Mouse (Mus musculus) Patski (cell line): Measurements from ENCODE around the gene Mpp5. TPM values are rescaled to one million over a fixed set of nuclear protein-coding genes. Genes with fewer than 3 reads are reported as not detected.

Experiments
- ATAC-seq: fragments of 100-300 bp; one replicate; pipeline ENCODE4 v1.8.0; 2021
- CTCF ChIA-PET: fragments of 350-600 bp; sonication (Branson Sonifier 250); formaldehyde crosslinking; loops from one replicate; lab custom pipeline; 2022; ENCODE audit warnings: inconsistent platforms; lab: Charles Lee
- POLR2A ChIA-PET: fragments of 350-600 bp; sonication (Branson Sonifier 250); formaldehyde crosslinking; loops from one replicate; lab custom pipeline; 2022; ENCODE audit warnings: antibody characterized with exemption, inconsistent platforms; lab: Charles Lee
- DNase-seq: peaks from one replicate; pipeline ENCODE4 v3.0.0-alpha.2; 2011; ENCODE audit warnings: low read depth, low spot score
- H3K27me3 ChIP-seq: fragments of 371-371 bp; one replicate; pipeline ENCODE4 v1.5.1; 2021
- CTCF ChIP-seq: fragments of 100-300 bp; IDR thresholded peaks from one replicate; pipeline ENCODE4 v1.5.1; 2021
- in situ Hi-C: fragments of 300-500 bp; cut with MboI; formaldehyde crosslinking; loops from 3 replicates; pipeline ENCODE4 v1.11.1; 2018; ENCODE audit warnings: low pct_unique_long_range_greater_than_20kb, mixed read lengths
- polyA plus RNA-seq: library from polyadenylated mRNA; unstranded; gene quantifications from one replicate; pipeline ENCODE4 v1.2.3, GENCODE M21; 2021

Mpp5 gene
- polyA plus RNA-seq, 1 experiment from 2014 or later: 33.6 TPM

- POLR2A ChIA-PET: interaction anchor here (0.6 kb wide), 1 partner anchor 22 kb away, joined by 4 read pairs; no protein-coding TSS in a partner anchor
- H3K27me3 ChIP-seq: no peaks in the 10 kb centered on the region
- TF ChIP-seq CTCF: no peak
- no peak for ATAC-seq
- CTCF ChIA-PET: interaction anchor here (0.7 kb wide), 1 partner anchor 10 kb away, joined by 3 read pairs; no protein-coding TSS in a partner anchor
- no peak for DNase-seq
- in situ Hi-C loops: loop anchor here (25.0 kb wide), 1 partner anchor 630 kb away; no protein-coding TSS in a partner anchor
Observed at GRCm38 (mm10) chr12:78842429-78842828, 93.7 kb downstream of the Mpp5 start.

GRCm38 (mm10) chr12:78848246-78848645 lies 99.5 kb downstream of the Mpp5 start:
- DNase-seq (no peak), ATAC-seq (no peak)
- in situ Hi-C loops: loop anchor here (25.0 kb wide), 1 partner anchor 636 kb away; no protein-coding TSS in a partner anchor
- no peaks in the 10 kb centered on the region for H3K27me3 ChIP-seq
- ChIA-PET CTCF (no interaction called here), POLR2A (no interaction called here)
- no peak for TF ChIP-seq CTCF

- H3K27me3 ChIP-seq: no peaks in the 10 kb centered on the region
- peak; percentile 38 for ATAC-seq
- no peak for DNase-seq
- in situ Hi-C loops: no loop called here
- no peak for TF ChIP-seq CTCF
- ChIA-PET POLR2A (interaction anchor here (0.5 kb wide), 1 partner anchor 248 kb away, joined by 3 read pairs; no protein-coding TSS in a partner anchor), CTCF (interaction anchor here (1.4 kb wide), 1 partner anchor 20 kb away, joined by 3 read pairs; no protein-coding TSS in a partner anchor)
Observed at GRCm38 (mm10) chr12:78860921-78861495, 112.3 kb downstream of the Mpp5 start.

- in situ Hi-C loops: no loop called here
- ChIA-PET POLR2A (interaction anchor here (0.5 kb wide), 1 partner anchor 247 kb away, joined by 3 read pairs; no protein-coding TSS in a partner anchor), CTCF (interaction anchor here (1.4 kb wide), 1 partner anchor 20 kb away, joined by 3 read pairs; no protein-coding TSS in a partner anchor)
- peak; percentile 97 for DNase-seq
- peak; percentile 97 for TF ChIP-seq CTCF
- no peaks in the 10 kb centered on the region for H3K27me3 ChIP-seq
- peak; percentile 97 for ATAC-seq
Observed at GRCm38 (mm10) chr12:78861496-78862253, 113.0 kb downstream of the Mpp5 start, which contains the start of the genes Atp6v1d and Eif2s1. Gene Atp6v1d (minus strand): TSS chr12:78861638. Gene Eif2s1 (plus strand): TSS chr12:78861819.

- no peak for ATAC-seq
- no peaks in the 10 kb centered on the region for H3K27me3 ChIP-seq
- in situ Hi-C loops: no loop called here
- no peak for DNase-seq
- ChIA-PET CTCF (interaction anchor here (1.4 kb wide), 1 partner anchor 19 kb away, joined by 3 read pairs; no protein-coding TSS in a partner anchor), POLR2A (no interaction called here)
- TF ChIP-seq CTCF: no peak
Observed at GRCm38 (mm10) chr12:78862254-78862730, 113.6 kb downstream of the Mpp5 start.

GRCm38 (mm10) chr12:78865434-78865833 lies 116.7 kb downstream of the Mpp5 start:
- DNase-seq (no peak), ATAC-seq (no peak)
- in situ Hi-C loops: no loop called here
- ChIA-PET CTCF (no interaction called here), POLR2A (interaction anchor here (1.0 kb wide), 1 partner anchor 24 kb away, joined by 3 read pairs; no protein-coding TSS in a partner anchor)
- TF ChIP-seq CTCF: peak; percentile 67
- H3K27me3 ChIP-seq: no peaks in the 10 kb centered on the region

GRCm38 (mm10) chr12:78868115-78868514 lies 119.4 kb downstream of the Mpp5 start:
- POLR2A ChIA-PET: no interaction called here
- TF ChIP-seq CTCF: no peak
- in situ Hi-C loops: no loop called here
- ATAC-seq (no peak), DNase-seq (no peak)
- CTCF ChIA-PET: no interaction called here
- no peaks in the 10 kb centered on the region for H3K27me3 ChIP-seq

DNA sequence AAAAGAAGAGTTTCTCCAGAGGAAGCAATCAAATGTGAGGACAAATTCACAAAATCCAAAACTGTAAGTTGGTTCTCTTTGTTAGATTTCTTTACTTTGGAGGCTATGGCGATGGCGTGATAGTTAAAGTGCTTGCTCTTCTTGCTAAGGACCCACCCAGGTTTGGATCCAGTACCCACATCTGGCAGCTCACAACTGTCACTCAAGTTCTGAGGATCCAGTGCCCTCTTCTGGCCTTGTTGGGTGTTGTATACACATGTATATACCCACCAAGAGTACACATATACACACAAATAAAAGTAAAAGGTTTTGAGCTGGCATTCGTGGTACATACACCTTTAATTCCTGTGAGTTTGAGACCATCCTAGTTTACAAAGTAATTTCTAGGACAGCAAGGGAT lies 125.9 kb downstream of the Mpp5 start:
- ChIA-PET CTCF (no interaction called here), POLR2A (no interaction called here)
- no peaks in the 10 kb centered on the region for H3K27me3 ChIP-seq
- ATAC-seq (no peak), DNase-seq (no peak)
- TF ChIP-seq CTCF: peak; percentile 28
- in situ Hi-C loops: no loop called here

DNA sequence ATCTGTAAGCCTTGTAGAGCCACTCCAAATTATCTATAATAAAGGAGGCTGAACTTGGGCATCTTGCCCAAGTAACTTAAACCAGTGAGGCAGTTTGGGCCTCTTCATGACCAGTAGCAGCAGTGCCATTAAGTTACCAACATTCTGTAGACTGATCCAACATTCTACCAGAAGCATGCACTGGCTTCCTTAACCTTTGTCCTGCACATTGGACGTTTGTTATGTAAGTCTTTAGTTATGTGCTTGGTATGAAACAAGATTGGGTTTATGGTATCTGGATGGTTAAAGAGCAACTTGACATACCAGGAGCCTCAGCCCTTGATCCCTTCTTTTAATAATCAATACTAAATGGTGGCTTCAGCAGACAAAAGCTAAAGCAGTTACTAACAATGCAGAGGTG lies 141.4 kb downstream of the Mpp5 start:
- ATAC-seq: no peak
- TF ChIP-seq CTCF: no peak
- no peak for DNase-seq
- in situ Hi-C loops: no loop called here
- POLR2A ChIA-PET: no interaction called here
- CTCF ChIA-PET: interaction anchor here (2.3 kb wide), 1 partner anchor 10 kb away, joined by 7 read pairs; no protein-coding TSS in a partner anchor
- no peaks in the 10 kb centered on the region for H3K27me3 ChIP-seq

Other genes starting within 250 kb of the Mpp5 start
- gene Fam71d, start 57.4 kb upstream of the Mpp5 start, polyA plus RNA-seq: not detected
- gene Atp6v1d, start 112.7 kb downstream of the Mpp5 start, polyA plus RNA-seq: 86.4 TPM
- 70.4 TPM for gene Eif2s1, start 112.9 kb downstream of the Mpp5 start, polyA plus RNA-seq
- 0.09 TPM for gene Plek2, start 158.1 kb downstream of the Mpp5 start, polyA plus RNA-seq